Mouse (Mus musculus) heart, postnatal 0 days (tissue): ENCODE results near the gene Rlf.

Experiments used
- CTCF ChIP-seq: IDR thresholded peaks from 2 replicates; pipeline ENCODE4 v1.5.1; 2016; ENCODE audit warnings: antibody characterized with exemption, control low read depth, low read depth
- EP300 ChIP-seq: IDR thresholded peaks from 2 replicates; pipeline ENCODE4 v1.6.1; 2016; ENCODE audit warnings: antibody characterized with exemption, low read depth

GRCm38 (mm10) chr4:121215489-121215888 lies 605 bp upstream of the Rlf start:
- TF ChIP-seq EP300 = no peak
- TF ChIP-seq CTCF = no peak
